Mouse (Mus musculus) ES-CJ7 (cell line): ENCODE data around the gene Cdyl.

Experiments used
- DNase-seq: peaks from one replicate; pipeline ENCODE4 v3.0.0; 2011; ENCODE audit warnings: low read depth, low spot score

Gene Cdyl

DNA sequence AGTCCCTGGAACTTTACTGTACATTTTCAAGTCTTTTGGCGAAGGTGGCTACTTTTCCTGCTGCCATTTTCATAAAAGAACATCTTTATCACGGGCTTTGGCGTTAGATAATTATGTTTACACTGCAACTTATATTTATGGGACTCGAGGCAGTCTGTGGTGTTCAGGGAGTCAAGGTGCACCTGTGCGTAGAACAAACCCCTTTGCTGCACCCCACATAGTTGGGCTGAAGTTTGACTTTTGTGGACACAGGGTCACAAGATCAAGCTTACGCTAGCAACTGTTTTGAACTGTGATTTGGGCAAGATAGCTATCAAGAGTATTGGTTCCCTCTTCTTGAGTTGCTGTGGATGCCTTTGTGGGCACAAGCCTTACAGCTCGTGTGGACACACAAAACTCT is 140.6 kb downstream of the Cdyl start:
- no peak for DNase-seq

DNA sequence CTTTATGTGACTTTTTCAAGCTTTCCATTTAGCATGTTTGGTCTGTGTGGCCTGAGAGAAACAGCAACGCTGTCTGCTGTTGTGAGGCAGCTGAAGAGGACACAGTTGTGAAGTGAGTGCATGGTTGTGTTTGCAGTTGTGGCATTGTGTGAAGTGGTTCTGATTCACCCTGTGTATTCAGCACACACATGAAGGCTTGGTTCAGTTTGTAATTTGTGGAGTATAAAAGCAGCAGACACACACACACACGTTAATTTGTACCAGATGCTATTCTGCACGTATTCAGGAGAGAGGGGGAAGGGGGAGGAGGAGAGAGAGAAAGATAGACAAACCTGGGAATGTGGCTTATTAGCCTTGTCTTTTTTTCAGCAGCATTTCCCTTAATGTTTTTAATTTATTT is 146.1 kb downstream of the Cdyl start:
- DNase-seq: no peak

DNA sequence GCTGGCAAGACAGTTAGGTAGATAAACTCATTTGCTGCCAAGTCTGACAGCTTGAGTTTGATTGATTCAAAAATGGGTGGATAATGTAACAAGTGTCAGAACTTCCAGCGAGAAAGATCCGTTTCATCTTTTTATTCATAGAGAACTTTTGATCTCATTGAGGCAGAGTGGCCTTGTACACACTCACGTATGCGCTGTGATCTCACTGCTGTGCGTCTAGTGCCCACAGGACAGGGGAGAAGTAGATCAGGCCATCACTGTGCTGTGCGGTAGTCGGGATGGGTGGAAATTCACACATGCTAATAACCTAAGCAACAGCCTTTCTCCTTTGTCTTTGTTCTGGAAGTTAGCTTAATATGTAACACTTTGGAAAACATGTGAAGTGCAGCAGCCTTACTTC is 146.5 kb downstream of the Cdyl start:
- DNase-seq: no peak

DNA sequence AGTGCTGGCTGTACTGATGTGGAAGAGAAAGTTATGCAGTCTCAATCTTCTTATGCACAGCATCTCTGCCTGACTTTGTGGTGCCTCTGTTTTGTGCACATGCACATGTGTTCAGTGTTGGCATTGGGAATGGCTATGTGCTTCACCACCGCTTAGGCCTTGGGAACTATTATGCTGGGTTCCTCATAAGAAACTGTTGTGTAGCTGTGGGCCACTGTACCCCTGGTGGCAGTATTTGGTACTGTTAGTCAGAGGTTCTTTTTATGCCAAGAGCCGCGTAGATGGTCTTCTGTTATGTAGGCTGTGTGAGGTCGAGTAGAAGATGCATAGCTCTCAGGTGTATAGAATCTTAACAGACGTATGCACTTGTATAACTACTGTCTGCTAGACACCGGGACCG is 147.4 kb downstream of the Cdyl start:
- DNase-seq: peak; percentile 71

DNA sequence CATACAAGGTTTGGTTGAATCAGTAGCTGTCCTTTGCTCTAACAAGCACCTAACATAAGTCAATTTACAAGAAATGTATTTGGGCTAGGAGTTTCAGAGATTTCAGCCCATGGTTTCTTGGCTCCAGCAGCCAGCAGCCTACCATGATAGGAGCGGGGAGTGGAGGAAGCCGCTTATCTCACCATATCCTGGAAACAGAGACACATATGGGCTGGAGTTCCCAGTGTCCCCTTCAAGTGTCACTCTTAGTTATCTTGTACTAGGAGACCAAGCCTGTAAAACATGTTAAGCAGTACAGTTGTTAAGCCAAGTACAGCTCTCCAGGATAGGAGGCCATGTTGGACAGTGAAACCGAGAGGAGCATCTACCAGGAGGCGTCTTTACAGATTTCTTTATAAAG is 147.9 kb downstream of the Cdyl start:
- no peak for DNase-seq

DNA sequence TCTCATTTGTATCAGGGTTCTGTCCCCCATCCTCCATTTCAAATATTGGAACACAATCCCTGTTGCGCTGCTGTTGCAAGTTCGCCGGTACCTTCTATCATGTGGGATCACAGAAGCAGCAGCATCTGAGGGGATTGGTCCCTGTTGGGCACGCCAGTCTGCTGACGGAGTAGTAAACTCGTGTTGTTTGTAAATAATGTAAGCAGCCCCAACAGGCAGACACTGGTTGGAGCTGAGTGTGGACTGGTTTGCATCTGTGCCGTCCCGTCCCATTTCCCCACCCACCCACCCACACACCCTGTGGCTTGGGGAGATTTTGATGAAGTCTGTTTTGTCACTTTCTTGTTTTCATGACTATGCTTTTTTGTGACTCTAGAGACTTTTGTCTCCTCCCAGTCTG is 148.3 kb downstream of the Cdyl start:
- DNase-seq: no peak

DNA sequence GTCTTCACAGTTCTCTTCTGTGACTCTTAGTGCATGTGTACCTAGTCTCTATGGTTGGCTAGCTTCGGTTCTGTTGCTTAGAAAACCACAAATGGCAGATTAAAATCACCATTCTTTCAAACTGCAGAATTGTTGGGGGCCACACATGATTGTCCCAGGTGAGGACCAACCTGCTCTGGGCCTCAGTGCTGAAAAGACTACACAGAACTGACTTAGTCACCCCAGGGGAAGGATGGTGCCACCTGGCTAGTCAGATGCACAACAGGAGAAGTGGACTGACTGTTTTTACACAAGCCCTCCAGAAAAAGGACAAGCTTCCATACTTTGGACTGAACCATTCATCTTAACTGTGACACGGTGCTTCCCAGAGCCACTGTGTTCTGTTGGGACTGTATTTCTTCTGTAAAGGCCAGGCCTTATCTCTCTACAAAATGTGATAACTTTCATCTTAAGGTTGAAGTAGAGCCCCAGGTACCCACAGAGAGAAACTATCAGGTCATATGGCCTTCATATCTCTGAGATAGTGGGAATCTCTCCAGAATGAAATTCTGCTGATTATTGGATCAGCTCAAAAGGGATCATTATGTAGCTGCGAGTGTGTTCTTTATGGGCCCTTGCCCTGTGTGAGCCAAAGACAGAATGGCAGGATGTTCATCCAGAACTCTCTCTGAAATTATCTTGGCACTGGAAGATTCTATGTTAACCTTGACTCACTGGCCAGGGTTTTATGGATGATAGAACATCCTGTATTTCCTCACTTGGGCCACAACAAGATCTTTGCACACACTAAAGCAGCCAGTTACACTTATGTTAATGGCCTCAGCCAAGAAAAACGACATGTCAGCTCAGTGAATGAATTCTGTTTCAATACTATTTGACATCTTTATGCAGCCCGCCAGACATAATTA is 149.9 kb downstream of the Cdyl start:
- DNase-seq: no peak

DNA sequence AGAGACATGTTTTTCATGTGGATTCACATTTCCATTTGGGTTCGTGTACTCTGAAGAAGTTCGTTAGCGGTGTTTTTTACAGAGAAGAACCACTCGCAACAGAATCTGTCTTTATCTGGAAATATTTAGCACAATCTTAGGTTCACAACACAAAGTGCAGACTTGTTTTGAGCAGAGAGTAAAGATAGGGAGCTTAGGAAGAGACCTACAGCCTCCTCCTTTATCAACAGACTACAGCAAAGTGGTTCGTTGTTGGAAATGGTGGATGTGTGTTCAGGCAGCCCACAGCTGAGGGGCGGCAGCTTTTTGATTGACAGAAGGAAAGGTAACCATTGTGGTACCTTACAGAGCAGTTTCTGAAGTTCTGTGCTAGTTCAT is 150.5 kb downstream of the Cdyl start:
- no peak for DNase-seq

DNA sequence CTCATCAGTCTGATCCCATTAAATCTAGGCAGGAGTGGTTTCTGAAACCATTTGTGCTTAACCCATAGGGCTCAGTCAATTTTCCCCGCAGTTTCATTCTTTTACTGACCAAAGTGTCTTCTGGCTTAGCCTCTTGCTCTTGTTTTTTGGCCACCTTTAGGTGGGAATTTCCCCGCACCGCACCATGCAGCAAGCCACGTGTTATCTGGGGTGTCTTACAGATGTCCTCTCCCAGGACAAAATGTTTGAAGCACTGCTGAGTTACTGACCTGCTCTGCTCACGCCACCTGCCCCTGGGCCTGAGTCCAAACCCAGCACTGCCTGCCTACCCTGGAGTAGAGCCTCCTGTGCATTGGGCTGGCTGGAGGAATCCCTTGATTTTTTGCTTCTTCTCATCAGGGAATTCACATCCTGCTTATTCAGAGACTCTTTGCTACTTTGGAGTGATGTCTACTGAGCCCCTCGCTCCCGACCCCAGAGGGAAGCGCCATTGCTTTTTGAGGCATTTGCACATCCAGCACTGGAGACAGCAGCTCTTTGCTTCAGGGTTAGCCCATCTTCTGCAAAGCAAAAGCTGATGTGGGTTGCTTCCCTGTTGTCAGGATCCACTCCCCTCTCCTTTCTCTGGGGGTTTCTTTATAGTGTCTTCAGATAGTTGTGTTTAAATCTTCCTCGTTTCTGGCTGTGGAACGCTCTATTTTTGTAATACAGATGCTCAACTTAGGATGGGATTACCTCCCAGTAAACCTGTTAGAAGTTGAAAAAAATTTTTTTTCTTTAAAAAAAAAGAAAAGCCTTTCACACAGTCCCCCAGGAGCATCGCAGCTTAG is 151.9 kb downstream of the Cdyl start:
- no peak for DNase-seq

DNA sequence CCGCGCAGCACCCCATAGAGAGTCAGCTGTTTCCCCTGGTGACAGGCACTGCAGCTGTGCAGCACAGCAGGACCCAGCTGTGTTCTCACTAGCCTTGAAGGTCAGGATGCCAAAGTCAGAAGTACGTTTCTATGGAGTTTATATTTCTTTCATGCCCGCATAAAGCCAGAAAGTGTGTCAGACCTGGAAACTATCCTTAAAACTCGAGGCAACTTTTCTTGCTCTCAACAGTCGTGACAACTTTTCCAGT is 152.5 kb downstream of the Cdyl start:
- DNase-seq: no peak

DNA sequence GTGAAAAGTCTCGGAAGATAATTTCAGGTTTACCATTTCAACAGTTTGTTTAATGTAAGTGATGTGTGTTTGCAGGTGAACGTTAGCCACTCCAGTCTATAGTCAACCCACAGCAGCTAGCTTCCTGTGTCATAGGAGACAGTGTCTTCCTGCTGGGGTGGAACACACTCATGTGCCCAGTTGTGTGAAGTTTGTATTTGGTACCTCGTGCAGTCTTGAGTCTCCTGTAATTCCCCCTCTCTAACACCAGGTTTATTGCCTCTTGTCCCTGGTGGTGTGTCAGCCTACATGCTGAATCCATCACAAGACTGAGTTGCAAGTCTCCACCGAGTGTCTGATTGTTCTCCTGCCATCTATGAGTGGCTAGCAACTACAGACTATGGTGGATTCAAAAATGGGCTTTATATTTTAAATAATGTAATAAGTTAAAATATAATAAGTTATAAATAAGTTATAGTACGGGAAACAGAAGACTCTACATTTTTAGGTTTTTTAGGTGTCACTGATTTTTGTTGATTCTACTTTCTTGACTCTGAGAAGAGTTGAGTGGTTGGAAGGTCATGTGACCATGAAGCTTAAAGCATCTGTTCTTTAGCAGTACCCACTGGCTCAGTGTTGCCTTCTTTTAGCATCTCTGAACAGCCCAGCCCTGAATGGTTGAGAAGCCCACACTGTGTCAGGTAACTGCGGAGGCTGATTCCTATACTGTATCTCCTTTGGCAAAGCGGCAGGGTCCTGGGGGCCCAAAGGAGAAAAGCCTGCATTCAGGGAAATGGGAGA is 153.9 kb downstream of the Cdyl start:
- DNase-seq: no peak

DNA sequence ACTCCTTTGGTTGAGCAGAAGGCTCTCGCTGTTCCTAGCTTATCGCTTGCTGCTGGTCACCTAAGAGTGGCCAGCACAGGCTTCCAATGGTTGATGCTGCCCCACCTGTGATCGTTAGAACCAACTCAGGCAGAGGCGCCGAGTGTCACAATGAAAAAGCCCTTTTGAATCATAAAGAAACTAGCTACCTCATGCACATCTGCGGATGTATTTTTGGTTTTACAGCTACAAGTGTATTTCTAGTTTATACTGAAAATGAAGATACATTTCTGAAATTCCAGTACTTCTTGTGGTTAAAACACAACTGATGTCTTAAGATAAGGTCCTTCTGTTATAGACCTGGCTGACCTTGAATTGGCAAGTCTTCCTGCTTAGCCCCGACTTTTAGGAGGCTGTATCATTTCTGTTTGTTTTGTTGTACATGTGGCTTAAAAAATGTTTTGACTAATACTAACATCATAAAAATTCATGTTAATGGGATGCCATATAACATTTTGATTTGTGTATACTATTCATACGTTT is 155.6 kb downstream of the Cdyl start:
- DNase-seq: no peak

DNA sequence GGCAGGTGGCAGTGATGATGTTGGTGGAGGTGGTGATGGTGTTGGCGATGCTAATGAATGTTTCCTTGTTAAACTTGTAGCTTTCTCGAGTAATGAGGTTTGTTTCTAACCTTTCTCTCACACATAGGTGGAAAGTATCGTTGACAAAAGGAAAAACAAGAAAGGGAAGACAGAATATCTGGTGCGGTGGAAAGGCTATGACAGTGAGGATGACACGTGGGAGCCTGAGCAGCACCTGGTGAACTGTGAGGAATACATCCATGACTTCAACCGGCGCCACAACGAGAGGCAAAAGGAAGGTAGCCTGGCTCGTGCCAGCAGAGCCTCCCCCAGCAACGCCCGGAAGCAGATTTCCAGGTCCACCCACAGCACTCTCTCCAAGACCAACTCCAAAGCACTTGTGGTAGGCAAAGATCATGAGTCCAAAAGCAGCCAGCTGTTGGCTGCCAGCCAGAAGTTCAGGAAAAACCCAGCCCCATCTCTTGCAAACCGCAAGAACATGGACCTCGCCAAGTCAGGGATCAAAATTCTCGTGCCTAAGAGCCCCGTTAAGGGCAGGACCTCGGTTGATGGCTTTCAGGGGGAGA is 156.2 kb downstream of the Cdyl start:
- DNase-seq: no peak

DNA sequence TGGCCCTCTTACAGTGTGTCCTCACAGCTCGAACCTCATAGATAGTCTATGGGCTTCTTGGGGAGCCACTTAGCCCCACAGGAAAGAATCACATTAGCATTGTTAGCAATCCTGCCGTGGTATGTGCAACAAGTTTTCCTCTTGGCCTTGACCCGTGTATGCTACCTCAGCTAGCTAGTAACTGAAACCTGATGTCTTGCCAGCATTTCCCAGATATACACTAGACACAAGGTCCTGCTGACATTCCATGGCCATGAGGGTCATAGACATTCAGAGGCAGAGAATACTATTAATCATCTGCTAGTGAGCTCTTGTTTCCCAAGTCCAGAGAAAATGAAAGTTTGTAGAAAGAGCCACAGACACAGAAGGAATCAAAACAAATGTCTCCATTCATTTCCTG is 158.0 kb downstream of the Cdyl start:
- no peak for DNase-seq

DNA sequence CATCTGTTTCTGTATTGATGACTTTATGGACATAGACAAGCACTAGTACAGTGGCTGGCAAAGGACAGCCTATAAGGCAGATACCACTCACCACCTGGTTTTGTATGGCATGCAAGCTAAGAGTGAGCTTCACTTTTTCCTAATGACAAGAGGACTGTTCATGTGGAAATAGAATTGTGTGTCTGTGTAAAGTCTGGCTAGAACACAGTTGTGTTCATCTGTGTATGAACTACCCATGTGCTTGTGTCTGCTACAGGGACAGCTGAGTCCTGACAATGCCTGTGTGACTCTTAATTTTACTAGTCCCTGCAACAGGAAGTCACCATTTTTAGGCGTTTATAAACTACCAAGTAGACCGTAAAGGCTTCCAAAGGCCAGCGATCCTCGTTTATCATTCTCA is 158.4 kb downstream of the Cdyl start:
- no peak for DNase-seq

DNA sequence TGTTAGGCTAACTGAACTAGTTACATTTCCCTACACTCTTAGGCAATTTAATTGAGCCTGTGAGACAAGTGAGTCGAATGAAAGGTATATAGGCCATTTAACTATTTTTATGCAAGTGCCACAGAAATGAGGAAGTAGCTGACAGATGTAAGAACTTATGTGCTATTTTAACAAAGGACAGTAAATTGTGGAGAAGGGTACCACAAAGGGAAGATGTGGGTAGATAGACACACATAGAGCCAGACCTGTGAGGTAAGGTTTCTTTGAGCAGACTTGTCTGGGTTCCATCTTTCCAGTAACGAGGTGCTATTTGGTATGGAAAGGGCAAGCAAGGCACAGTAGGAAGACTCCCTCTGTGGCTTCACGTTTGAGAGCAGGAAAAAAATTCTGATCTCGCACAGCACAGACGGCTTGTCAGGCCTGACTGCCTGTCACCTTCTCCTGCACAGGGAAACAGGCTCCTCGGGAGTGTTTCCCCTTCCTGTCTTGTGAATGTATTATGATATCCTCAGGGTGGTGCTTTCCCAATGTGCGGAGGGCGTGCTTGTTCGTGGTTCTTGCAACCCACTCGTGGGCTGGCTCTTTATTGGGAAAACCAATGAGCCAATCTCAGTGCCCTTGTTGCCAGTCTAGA is 162.3 kb downstream of the Cdyl start:
- DNase-seq: no peak

DNA sequence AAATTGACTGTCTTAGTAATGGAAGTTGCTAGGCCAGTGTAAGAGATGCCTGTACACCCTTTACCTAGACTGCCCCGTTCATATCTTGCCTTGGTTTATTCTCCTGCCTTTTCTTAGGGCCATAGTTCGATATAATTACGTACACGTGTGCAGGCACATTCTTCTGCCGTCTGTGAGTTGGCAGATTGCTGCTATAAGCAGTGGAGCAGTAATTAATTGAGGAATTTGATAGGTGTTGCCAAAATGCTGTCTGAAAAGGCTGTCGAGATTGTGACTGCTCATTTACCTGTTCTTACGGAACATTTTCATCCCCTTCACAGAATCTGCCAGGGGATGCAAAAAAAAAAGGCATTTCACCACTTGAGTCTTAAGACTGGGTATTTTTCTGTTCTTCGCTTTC is 163.2 kb downstream of the Cdyl start:
- no peak for DNase-seq

DNA sequence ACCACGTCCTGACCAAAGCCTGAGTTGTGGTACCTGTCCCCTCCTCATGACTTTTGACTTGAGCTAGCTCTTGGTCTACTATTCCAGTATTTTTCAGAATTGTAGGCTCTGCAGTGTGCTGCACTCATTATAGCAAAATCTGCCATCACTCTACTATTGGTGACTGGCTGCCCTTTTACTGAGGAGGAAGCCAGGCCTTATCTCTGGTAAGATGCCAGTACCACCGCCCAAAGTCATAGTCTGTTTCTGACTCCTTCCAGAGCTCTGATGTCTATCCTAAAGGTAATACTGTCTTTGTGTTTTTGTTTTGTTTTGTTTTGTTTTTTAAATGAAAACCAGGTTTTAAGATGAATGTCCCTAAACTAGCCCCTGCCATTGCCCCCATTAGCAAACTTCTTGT is 166.0 kb downstream of the Cdyl start:
- DNase-seq: no peak

DNA sequence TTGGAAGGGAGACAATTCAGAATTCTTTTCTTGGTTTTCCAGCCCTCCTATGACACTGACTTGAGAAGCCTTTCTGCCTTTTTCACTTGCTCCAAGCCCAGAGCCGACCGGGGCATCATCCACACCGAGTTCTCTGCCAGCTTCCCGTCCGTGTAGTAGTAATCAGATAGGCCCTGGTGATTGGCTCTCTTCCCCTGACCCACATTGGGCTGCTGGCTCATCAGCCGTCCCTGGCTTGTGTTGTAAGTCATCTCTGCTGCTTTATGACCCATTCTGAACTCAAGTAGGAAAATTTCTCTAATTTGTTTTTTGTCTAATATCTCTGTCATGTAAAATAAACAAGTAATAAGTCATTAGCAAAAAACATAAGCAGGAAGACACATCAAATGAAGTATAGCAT is 173.0 kb downstream of the Cdyl start:
- no peak for DNase-seq

DNA sequence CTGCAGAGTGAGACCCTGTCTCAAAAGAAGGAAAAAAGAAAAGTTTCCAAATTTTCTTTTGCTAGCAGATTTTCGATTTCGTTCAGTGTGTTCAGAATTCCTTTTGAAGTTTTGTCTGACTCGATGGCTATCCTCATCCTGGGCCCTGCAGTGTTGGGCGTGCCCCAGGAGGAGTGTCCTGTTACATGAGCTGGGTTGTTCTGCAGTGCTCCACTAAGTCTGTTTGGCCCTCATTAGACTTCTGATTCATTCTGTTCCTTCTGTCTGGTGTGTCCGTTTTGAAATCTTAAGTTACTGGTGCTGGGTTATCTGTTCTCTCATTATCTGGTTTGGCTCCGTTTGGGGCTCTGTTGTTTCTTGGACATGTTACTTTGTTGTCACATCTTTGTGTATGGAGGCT is 174.3 kb downstream of the Cdyl start:
- peak; percentile 33 for DNase-seq

DNA sequence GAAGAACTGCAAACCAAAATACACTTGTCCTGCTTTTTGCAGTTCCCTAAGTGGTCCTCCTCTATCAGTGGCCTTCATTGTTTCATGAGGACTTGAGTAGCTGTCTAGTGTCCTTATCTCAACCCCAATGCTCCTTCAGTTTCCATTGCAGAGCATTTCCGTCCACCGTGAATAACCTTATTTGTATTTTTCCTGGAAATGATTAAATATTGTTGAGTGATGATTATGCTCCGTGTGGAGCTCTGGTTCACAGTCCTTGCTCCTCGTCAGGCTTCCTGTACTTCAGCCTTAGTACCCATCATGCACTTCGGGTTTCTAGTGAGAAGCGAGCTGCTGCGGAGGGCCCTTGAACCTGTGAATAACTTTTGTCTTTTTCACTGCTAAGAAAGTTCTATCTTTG is 176.0 kb downstream of the Cdyl start:
- no peak for DNase-seq
